Mouse (Mus musculus) layer of hippocampus, adult 11-12 months (tissue): ENCODE data around the gene Pex16.

Experiments
- DNase-seq: peaks from one replicate; pipeline ENCODE4 v3.0.0; 2022; ENCODE audit warnings: low spot score

Gene Pex16

DNA sequence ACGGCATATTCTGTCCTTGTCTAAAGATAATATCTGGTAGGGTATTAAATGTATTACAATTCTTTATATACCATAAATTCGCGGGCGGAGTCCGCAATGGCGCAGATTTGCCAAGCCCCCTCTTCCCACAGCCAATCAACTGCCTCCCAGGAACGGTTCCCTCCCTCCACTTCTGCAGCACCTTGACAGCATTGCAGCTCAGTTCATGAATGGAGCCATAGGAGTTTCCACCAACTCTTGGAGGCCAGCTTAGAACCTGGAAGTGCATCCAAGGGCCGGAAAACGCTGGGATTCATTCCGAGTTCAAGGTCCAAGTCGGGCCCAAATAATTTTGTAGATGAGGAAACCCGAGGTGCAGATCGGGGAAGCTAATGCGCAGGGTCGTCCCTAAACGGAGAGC is at the start of gene Pex16, which contains the start of gene Large2:
TSS of gene Pex16 (plus strand) at position 163 of the 400 bp plus-strand sequence.
TSS of gene Large2 (minus strand) at position 356 of the 400 bp plus-strand sequence.
- no peak for DNase-seq

DNA sequence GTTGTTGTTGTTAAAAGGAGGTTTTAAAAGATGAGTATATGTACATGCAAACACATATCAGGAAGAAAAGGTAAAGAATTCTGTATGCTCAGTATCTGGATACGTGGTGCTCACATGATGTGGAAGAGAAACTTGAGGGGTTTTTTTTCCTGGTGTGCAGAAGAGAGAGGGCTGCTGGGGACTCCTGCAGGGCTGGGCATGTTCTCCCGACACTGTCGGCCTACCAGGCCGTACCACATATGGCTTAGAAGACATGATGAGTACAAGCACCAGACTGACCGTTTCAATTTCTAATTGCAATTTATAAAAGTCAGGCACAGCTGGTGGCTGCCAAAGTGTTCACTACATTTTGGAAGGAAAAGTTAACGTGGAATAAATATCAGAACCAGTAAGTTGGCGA is 48.8 kb upstream of the Pex16 start:
- DNase-seq, result no peak

DNA sequence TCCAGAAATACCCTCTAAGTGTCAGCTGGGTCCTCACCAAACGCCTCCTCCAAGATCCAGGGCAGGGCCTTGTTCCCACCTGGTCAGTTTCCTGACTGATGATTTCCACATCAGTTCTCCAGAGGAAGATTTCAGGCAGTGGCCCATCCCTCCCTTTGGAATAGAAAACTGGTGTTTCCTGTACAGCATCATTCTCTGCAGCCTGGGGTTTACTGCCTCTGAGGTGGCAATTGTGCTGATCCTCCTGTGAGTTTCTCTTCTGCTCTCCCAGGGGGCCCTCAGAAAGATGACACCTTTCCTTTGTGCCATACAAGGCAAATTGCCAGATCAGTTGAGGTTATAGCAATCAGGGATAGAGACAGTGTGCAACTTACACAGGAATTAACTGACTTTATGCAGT is 48.3 kb upstream of the Pex16 start:
- DNase-seq, result no peak

DNA sequence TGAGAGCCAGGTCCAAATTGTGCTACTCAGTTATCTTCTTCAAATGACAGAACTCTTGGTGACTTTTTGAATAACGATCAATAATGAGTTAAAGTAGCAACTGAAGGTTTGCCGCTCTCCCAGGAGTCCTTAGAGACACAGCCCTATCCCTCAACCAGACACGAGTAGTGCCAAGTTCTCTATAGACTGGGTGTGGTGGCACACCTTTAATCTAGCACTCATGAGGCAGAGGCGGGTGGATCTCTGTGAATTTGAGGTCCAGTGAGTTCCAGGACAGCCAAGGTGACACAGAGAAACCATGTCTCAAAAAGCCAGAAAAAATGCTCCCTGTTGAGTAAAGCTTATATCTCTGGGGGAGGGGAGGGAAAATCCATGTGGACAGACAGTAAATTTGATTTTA is 46.9 kb upstream of the Pex16 start:
- DNase-seq, result no peak

DNA sequence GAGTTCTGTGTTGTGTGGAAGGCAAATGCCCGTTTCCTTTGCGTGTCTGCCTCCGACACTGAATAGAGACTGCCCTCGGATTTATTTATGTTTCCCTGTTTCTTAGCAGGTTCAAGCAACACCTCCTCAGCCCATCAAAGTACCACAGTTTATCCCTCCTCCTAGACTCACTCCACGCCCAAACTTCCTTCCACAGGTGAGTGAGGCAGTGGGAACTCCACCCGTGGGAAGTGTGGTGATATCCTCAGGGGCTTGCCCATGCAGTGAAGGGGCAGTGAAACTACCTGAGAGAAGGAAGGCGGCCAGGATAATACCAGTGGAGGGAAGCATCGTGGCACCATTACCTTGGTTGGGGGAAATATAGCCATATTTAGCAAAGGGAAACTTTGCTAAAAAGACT is 46.3 kb upstream of the Pex16 start:
- DNase-seq, result no peak

DNA sequence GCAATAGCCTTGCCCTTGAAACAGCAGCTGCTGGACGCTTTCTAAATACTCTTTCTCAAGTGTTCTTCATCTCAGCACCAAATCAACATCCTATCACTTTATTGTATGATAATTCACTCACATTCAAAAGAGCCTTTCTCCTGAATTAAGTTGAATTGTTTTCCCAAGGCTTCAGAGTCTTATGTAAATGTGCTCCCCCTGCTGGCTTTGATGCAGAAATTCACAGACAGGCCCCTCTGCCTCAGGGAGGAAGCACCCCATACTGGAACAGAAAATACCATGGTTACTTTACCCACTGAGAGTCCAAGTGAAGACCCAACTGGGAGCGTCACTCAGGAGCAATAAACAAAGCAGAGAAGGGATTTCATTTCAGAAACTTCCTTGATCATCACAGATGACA is 43.6 kb upstream of the Pex16 start:
- no peak for DNase-seq

DNA sequence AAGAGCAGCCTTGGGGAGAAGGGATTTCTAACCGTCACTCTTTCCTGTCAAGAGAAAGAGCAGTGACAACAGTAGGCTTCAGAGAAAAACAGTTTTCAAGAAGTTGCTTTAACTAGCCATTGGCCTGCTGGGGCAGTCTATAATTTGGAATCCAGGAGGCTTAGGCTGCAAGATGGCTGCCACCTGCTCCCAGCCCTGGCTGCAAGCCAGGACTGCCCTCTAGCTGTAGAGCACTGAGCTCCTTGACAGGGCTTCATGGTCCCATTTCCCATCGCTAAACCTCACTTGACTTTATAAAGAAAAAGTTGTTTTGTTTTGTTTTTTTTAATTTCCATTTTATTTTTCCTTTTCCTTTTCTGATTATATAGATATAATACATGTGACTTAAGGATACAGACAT is 43.1 kb upstream of the Pex16 start:
- DNase-seq, result no peak

DNA sequence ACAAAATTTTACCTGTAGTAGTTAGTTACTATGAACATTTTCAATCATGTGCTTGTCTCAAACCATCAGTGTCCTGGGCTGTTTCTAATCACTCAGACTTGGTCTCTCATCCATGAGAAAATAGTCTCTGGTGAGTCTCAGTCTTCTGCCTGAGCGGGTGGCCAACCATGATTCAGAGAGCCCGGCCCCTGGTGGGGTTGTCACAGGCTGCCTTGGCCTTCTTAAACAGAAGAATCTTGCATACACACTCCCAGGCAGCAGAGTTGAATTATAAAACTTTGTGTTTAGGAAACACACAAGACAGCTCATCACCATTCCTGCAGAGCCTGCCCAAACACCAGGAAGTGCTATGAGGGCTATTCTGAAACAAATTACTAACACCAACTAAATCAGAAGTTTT is 42.6 kb upstream of the Pex16 start:
- no peak for DNase-seq

DNA sequence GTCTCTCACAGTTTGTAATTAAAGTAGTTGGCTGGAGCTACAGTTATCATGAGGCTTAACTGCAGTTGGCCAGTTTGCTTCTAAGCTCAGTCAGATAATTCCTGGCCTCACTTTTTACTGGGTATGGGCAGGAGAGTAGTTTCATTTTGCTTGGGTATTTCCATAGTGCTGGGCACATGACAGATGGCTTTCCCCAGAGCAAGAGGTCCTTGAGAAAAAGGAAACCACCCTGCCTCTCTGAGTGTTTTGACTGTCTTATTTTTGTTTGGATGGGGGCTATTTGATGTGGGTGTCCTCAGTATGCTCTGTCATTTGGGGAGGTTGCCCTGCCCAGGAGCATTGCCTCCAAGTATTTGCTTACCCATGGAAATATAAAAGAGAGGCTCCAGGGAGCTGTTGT is 32.1 kb upstream of the Pex16 start:
- no peak for DNase-seq

DNA sequence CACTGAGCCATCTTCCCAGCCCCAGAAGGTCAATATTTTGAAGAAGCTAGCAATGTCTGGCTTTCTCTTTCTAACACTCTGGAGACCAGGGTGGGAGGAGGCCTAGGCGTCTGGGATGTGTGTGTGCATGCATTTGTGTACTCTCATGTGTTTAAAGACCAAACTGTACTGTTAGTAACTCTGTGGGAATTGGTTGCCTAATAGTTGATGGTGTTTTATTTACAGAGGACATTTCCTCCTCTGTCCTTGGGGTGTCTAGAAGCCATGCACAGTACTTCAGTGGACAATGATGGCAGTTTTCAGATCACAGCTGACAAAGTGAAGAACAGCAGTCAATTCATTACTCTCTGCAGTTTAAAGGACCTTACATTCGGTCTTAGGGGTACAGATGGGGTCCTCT is 27.3 kb upstream of the Pex16 start:
- DNase-seq, result no peak

DNA sequence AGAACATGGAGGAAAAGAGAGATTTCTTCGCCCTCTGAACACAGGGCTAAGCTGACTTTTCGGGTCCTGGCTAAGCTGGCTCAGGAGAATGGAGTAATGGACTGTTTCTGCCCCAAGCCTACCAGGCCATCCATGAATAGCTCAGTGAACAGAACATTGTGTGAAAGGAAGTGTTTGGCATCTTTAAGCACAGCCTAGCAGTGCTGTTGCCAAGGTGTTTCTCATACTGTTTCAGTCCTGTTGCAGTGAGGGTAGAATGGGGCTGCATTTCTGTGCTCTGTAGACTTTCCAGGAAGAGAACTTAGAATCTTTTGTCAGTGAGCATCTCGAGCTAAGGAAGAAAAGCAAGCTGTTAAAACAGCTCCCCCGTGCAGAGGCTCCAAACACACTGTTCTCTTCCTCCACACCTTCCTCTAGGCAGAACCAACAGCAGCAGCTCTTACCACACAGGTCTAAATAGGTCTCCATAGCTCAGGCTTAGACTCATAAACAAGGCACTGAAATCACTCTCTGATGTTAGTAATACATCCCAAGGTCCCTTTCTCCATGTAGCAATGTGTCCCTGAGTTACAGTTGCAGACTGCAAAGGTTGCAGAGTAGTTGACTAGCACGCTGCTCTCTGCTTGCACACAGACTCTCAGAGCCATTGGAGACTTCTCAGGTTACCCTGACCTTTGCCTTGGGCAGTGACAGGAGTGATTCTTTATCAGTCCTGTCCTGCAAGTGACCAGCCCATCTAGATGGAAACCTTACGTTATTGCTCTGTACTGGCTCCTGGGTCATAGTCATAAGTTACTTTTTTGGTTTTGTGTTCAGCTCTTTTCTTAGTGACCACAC is 24.7 kb upstream of the Pex16 start:
- no peak for DNase-seq

DNA sequence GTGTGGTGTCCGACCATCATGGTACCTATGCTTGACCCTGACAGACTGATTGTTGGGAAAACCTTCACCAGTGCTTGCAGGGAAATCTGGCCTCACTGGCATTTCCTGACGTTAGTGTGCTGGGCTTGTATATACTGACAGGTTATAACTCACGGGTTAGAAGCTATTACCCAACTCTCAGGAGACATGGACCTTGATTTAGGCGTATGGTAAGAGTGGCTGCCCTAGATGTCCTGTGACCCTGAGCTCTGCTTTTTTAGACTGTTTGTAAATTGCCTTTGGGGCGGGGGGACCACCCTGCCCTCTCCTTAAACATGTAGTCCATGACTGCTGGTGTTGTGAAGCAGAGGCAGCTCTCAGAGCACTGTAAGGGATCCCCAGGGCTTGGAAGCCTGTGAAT is 23.8 kb upstream of the Pex16 start:
- DNase-seq, result no peak

DNA sequence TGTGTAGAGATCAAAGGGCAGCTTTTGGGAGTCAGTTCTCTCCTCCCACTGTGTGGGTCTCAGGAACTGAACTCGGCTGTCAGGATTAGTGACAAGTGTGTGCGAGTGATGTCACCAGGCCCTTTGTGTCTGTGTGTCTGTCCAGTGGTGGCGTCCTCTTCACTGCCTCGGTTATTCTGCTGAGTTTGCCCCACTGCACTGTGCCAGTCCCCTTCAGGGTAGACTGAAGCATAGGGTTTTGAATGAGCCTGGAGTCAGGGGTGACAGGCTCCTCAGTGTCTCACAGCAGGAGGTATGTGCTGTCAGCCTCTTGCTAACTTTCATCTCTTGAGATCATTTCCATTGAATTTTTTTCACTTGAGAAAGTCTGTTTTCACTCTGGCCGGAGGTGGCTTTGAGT is 21.1 kb upstream of the Pex16 start:
- DNase-seq, result no peak

DNA sequence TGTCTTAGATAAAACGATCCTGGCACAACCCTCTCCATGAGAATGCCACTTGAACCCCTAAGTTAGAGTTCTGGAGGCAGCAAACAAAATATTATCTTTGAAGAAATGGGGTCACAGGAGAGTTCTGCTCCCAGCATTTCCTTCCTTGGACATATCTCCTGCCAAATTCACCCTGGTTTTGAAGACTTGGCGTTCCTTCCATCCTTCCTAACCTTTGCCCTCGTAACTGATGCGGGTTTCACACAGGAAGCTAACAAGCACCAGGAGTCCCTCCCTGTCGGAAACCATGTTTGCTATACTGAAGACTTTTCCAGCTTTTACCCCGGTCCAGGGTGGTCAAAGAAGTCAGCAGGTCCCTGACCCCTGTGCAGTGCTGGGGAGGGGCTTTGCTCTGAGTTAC is 20.3 kb upstream of the Pex16 start:
- no peak for DNase-seq

DNA sequence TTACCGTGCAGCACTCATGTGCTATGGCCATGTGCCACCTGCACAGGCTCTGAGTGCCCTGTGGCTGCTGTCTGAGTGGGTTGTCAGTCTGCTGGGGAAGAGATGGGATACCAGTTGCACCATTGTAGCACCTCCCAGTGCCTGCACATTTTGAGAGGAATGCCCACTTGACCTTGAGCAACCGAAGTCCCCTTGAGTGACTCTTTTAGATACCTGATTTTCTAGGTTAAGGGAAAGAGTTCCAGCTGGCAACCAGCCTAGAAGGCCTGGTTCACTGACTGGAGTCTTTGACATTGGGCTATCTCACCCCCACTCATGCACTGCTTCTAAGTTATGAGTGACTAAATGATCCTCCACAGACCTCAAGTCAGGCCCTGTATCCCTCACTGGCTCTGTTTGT is 15.2 kb upstream of the Pex16 start:
- DNase-seq, result no peak

DNA sequence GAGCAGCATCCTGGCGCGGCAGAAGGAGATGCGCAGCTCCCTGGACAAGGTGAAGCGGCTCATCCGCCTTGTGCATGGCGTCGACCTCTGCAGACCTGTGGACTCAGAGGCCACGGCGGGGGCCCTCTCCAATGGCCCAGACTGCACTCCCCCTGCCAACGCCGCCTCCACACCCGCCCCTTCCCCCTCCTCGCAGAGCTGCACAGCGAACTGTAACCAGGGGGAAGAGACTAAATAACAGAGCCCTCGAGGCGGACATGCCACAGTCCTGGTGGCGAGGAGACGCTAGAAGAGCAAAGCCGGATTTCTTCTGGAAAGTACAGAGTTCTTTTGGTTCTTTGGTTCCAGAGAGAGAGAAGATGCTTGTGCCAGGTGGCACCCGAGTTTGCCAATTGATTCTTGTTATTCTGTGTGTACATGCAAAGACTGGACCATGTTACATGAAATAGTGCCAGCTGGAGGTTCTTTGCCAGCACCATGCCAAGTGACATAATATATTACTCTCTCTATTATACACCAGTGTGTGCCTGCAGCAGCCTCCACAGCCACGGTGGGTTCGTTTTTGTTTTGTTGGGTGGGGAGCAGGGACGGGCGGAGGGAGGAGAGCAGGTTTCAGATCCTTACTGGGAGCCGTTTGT is 14.2 kb upstream of the Pex16 start:
- DNase-seq, result no peak

DNA sequence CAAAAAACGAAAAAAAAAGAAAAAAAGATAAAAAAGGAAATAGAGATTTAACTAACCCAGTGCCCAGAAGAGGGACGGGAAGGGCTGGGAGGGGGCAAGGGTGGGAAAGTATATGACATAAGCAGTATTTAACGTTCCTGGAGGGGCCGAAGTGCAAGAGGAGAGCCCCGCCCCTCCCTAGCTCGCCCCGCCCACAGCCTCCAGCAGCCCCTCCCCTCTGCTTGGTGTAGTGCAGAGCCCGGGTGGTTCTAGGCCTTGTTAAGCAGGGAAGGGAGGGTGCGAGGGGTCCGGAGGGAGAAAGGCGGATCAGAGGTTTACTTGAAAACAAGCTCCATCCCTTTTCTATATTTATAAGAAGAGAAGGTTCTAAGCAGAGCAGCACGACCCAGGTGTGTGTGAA is 13.6 kb upstream of the Pex16 start:
- DNase-seq, result no peak

DNA sequence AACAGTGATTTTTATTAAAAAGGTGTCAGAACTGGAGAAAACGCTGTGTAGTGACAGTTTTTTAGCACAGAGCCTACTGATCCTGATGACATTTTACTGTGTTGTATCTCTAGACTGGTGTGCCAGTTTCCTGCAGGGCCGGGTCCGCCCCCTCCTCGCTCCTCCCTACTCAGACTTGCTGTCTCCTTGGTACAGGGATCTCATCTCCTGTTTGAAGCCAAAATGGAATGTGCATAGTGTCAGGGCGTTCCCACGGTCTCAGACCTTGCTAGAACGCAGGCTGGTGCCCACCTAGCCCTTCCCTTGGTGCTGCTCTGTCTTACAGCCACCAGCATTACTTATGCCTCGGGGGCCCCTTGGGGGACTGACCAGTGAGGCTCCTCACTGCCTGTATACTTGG is 12.7 kb upstream of the Pex16 start:
- no peak for DNase-seq

DNA sequence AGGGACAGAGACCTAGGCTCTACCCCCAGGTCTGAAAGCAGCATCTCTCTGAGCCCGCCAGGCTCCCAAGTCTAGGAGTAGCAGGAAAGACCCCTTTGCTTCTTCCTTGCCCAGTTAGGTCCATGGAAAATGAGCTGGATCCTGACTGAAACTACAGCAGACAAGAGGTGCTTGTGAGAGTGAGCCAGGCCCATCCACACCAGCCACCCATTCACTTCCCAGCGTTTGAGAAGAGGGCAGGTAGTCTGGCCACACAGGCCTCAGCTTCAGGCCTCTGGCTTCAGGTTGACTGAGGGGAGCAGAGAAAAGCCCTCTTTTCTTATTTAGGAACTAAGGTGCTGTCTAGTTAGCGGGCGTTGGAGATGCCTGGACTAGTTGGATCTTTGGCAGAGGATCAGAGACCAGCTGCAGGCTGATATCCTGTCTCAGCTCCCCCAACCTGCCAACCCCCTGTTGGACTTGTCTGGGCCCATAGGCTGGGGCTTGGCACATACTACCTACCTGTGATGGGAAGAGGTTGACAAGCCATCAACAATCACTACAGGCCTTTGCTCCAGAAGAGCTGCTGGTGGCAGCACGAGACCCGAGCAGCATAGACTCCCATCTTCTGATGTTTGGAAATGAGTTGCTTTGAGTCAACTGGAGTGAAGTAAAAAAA is 11.8 kb upstream of the Pex16 start:
- DNase-seq, result no peak

DNA sequence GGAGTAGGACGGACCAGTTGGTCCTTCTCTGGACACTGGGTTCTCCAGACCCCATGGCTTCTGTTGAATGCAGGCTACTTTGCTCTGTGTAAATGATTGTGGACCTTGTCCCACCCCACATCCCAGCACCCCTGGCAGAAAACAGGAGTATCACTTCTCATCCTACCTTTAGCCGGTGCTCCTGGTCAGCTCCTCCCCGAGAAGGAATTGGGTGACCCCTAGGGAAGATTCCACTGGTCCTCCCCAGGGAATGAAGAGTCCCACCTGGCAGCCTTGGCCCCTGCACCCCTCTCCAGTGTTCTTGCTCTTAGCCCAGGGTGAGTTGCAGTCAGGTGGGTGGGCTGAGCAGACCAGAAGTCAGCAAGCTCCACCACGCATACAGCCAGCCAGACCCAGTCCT is 10.4 kb upstream of the Pex16 start:
- no peak for DNase-seq

DNA sequence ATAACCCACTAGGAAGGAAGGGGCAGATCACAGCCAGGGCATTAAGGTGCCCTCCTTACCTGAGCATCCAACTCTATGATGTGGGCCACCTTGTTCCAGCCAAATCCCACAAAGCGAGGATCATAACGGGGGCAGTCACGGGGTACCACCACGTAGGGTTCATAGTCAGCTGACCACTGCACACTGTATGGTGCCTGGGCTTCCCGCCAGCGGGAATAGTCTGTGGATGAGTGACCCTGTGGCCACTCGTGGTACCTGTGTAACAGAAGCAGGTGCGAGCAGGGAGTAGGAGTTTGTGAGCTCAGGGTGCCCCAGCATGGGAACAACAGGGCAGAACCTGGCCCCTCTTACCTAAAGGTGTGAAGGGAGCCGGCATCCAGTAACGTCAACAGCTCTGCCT is 8.9 kb upstream of the Pex16 start:
- no peak for DNase-seq

DNA sequence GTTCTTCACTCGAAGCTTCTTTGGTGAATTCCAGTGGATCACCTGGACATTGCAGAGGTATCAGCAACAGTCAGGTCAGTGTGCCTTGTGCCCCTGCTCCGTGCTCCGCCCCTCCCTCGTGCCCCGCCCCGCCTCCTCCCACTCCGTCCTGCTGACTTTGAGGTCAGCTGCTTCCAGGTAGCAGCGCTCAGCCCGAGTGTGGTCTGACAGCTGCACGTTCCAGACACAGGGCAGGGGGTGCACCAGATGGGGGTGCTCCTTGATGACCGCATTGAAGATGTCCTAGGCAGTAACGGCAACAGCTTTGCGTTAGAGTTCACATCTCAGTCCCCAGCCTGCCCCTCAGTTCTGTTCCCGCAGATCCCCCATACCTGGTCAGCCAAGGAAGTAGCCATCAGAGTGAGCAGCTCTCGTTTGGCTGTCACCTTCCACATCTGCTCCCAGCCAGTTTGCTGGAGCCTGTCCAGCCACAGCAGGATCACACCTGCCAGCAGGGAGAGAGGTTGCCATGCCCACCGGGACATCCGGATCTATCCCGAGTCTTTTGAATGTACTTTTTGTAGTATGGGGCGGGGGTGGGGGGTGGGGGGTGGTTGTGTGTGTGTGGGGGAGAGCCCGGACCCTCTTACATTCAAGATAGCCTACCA is 7.0 kb upstream of the Pex16 start:
- no peak for DNase-seq

DNA sequence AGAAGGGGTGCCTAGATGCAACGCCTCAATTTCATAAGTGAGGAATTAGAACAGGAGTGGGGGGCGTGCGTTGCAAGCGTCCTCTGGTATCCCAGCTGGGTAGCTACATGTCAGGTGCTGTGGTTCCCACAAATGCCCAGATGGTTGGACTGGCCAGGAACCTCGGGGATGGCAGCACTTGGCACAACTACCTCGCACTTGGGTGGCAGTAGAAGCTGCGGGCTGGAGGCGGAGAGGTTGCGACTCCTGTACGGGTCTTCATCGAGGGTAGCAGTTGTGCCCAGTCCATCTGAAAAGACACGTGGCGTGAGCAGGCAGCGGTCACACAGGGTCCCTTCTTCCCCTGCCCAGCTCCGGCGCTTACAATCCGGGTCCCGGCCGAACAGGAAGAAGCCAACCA is 4.1 kb upstream of the Pex16 start:
- DNase-seq, result no peak
